Mouse (Mus musculus): ENCODE results near the gene Stk11. TPM values are rescaled to one million over a fixed set of nuclear protein-coding genes. Genes with fewer than 3 reads are reported as not detected.

Stk11 gene
- 60.7 TPM for polyA plus RNA-seq (2017; shearing (Covaris generic))

GRCm38 (mm10) chr10:80115290-80115943 lies at the start of gene Stk11:
Stk11 (plus strand) TSS chr10:80115803.

GRCm38 (mm10) chr10:80105460-80105859 lies 10.1 kb upstream of the Stk11 start, which contains the start of gene Sbno2:
Sbno2 (minus strand) TSS chr10:80105571.

GRCm38 (mm10) chr10:80138553-80139438 lies 23.2 kb downstream of the Stk11 start, which contains the start of gene Atp5d:
Atp5d (plus strand) TSS chr10:80138632.

GRCm38 (mm10) chr10:80140666-80141035 lies 25.0 kb downstream of the Stk11 start, which contains the start of gene Cbarp:
Cbarp (minus strand) TSS chr10:80140835.

GRCm38 (mm10) chr10:80147719-80148601 lies 32.4 kb downstream of the Stk11 start, which contains the start of gene Midn:
Midn (plus strand) TSS chr10:80148272.

GRCm38 (mm10) chr10:80165392-80166128 lies 50.0 kb downstream of the Stk11 start, which contains the start of gene Cirbp:
Cirbp (plus strand) TSS chr10:80165985.

GRCm38 (mm10) chr10:80172527-80173292 lies 57.1 kb downstream of the Stk11 start, which contains the start of gene 1600002K03Rik:
1600002K03Rik (plus strand) TSS chr10:80172944.

GRCm38 (mm10) chr10:80179068-80180051 lies 63.8 kb downstream of the Stk11 start, which contains the start of gene Efna2:
Efna2 (plus strand) TSS chr10:80179482.

Other genes with a start within 250 kb of the Stk11 start
- not detected for gene Prtn3, start 241.3 kb upstream of the Stk11 start, polyA plus RNA-seq (2017; shearing (Covaris generic))
- gene Plppr3, start 241.2 kb upstream of the Stk11 start, polyA plus RNA-seq (2017; shearing (Covaris generic)): 12.7 TPM
- not detected for gene Elane, start 229.6 kb upstream of the Stk11 start, polyA plus RNA-seq (2017; shearing (Covaris generic))
- gene Cfd, start 224.9 kb upstream of the Stk11 start, polyA plus RNA-seq (2017; shearing (Covaris generic)): not detected
- 36.7 TPM for gene Med16, start 206.9 kb upstream of the Stk11 start, polyA plus RNA-seq (2017; shearing (Covaris generic))
- gene Gm26602, start 204.9 kb upstream of the Stk11 start, polyA plus RNA-seq (2017; shearing (Covaris generic)): 16.0 TPM
- gene Kiss1r, start 198.8 kb upstream of the Stk11 start, polyA plus RNA-seq (2017; shearing (Covaris generic)): 0.34 TPM
- 135 TPM for gene R3hdm4, start 194.6 kb upstream of the Stk11 start, polyA plus RNA-seq (2017; shearing (Covaris generic))
- gene Arid3a, start 188.8 kb upstream of the Stk11 start, polyA plus RNA-seq (2017; shearing (Covaris generic)): 4.1 TPM
- 75.5 TPM for gene Wdr18, start 155.7 kb upstream of the Stk11 start, polyA plus RNA-seq (2017; shearing (Covaris generic))
- gene Grin3b, start 145.1 kb upstream of the Stk11 start, polyA plus RNA-seq (2017; shearing (Covaris generic)): not detected
- 31.5 TPM for gene Tmem259, start 131.5 kb upstream of the Stk11 start, polyA plus RNA-seq (2017; shearing (Covaris generic))
- gene Cnn2, start 127.2 kb upstream of the Stk11 start, polyA plus RNA-seq (2017; shearing (Covaris generic)): 595 TPM
- 64.3 TPM for gene Abca7, start 119.3 kb upstream of the Stk11 start, polyA plus RNA-seq (2017; shearing (Covaris generic))
- 1,026 TPM for gene Arhgap45, start 99.2 kb upstream of the Stk11 start, polyA plus RNA-seq (2017; shearing (Covaris generic))
- gene Polr2e, start 76.0 kb upstream of the Stk11 start, polyA plus RNA-seq (2017; shearing (Covaris generic)): 108 TPM
- gene Gpx4, start 68.6 kb upstream of the Stk11 start, polyA plus RNA-seq (2017; shearing (Covaris generic)): 302 TPM
- gene Sbno2, start 10.2 kb upstream of the Stk11 start, polyA plus RNA-seq (2017; shearing (Covaris generic)): 74.3 TPM
- gene Atp5d, start 22.8 kb downstream of the Stk11 start, polyA plus RNA-seq (2017; shearing (Covaris generic)): 311 TPM
- 7.2 TPM for gene Cbarp, start 25.0 kb downstream of the Stk11 start, polyA plus RNA-seq (2017; shearing (Covaris generic))
- gene Midn, start 32.5 kb downstream of the Stk11 start, polyA plus RNA-seq (2017; shearing (Covaris generic)): 2.8 TPM
- 325 TPM for gene Cirbp, start 50.2 kb downstream of the Stk11 start, polyA plus RNA-seq (2017; shearing (Covaris generic))
- gene 1600002K03Rik, start 57.1 kb downstream of the Stk11 start, polyA plus RNA-seq (2017; shearing (Covaris generic)): 19.5 TPM
- gene Efna2, start 63.7 kb downstream of the Stk11 start, polyA plus RNA-seq (2017; shearing (Covaris generic)): 0.32 TPM
- 106 TPM for gene Mum1, start 110.6 kb downstream of the Stk11 start, polyA plus RNA-seq (2017; shearing (Covaris generic))
- gene Ndufs7, start 133.3 kb downstream of the Stk11 start, polyA plus RNA-seq (2017; shearing (Covaris generic)): 171 TPM
- not detected for gene Gamt, start 145.2 kb downstream of the Stk11 start, polyA plus RNA-seq (2017; shearing (Covaris generic))
- 91.1 TPM for gene Dazap1, start 145.7 kb downstream of the Stk11 start, polyA plus RNA-seq (2017; shearing (Covaris generic))
- 1,047 TPM for gene Rps15, start 176.7 kb downstream of the Stk11 start, polyA plus RNA-seq (2017; shearing (Covaris generic))
- gene Apc2, start 180.2 kb downstream of the Stk11 start, polyA plus RNA-seq (2017; shearing (Covaris generic)): 0.06 TPM
- gene 2310011J03Rik, start 204.7 kb downstream of the Stk11 start, polyA plus RNA-seq (2017; shearing (Covaris generic)): 30.5 TPM
- 8.1 TPM for gene Pcsk4, start 213.7 kb downstream of the Stk11 start, polyA plus RNA-seq (2017; shearing (Covaris generic))
- gene Reep6, start 214.2 kb downstream of the Stk11 start, polyA plus RNA-seq (2017; shearing (Covaris generic)): not detected
- gene Adamtsl5, start 232.6 kb downstream of the Stk11 start, polyA plus RNA-seq (2017; shearing (Covaris generic)): not detected
- not detected for gene Plk5, start 240.7 kb downstream of the Stk11 start, polyA plus RNA-seq (2017; shearing (Covaris generic))

All from naive thymus-derived CD4-positive, alpha-beta T cell, adult 5 months (primary cell).